Comparison of ENCODE assay signal across 8 mouse cellular contexts in genomic region chr19:44295251-44295650, GRCm38 (mm10). TPM values are rescaled to one million over a fixed set of nuclear protein-coding genes. Genes with fewer than 3 reads are reported as not detected.
A peak's percentile ranks its signal among the peaks of the same experiment; 100 is the strongest.
DNase-seq lines count a peak whose midpoint lies in the region; ATAC-seq and TF ChIP-seq lines count a peak whose summit lies in the region.

No protein-coding gene starts in this region.

- TF ChIP-seq CTCF in spleen, adult 2 months (IDR thresholded peaks at IDR 0.05; ENCODE audit: extremely low read depth, insufficient read depth, insufficient read length, insufficient replicate concordance), result no peak
- TF ChIP-seq CTCF in bone marrow macrophage, adult 2 months (IDR thresholded peaks at IDR 0.05; ENCODE audit: low read depth, low read length), result no peak
- TF ChIP-seq CTCF in kidney, postnatal 0 days (IDR thresholded peaks at IDR 0.05; ENCODE audit: low read depth), result no peak

- no peaks in the 10 kb centered on the region for H3K9me3 ChIP-seq in forebrain, embryonic 16.5 days (ENCODE audit: control insufficient read depth, low read length)
- no peaks in the 10 kb centered on the region for H3K9me3 ChIP-seq in kidney, postnatal 0 days (replicated peaks; ENCODE audit: low read length)
- no peaks in the 10 kb centered on the region for H3K9me3 ChIP-seq in midbrain, embryonic 12.5 days

- peak overlapping the region; percentile 94 for H3K9ac ChIP-seq in forebrain, embryonic 16.5 days (replicated peaks; ENCODE audit: low read depth, low read length)
- H3K9ac ChIP-seq in kidney, postnatal 0 days (ENCODE audit: low read depth, low read length), result peak overlapping the region; percentile 77
- peak overlapping the region; percentile 97 for H3K9ac ChIP-seq in midbrain, embryonic 12.5 days (replicated peaks)

- 7% methylated on average over 3 of the region's 3 CpGs for WGBS in spleen, adult 2 months
- WGBS in forebrain, embryonic 16.5 days, result 3% methylated on average over 3 of the region's 3 CpGs
- WGBS in kidney, postnatal 0 days, result 4% methylated on average over 3 of the region's 3 CpGs
- WGBS in midbrain, embryonic 12.5 days, result 5% methylated on average over 3 of the region's 3 CpGs

- peak overlapping the region; percentile 64; the same call in 1 of the 2 replicates for H3K4me3 ChIP-seq in spleen, adult 2 months (ENCODE audit: extremely low read depth, insufficient read depth, insufficient read length)
- peak overlapping the region; percentile 98 for H3K4me3 ChIP-seq in bone marrow macrophage, adult 2 months (ENCODE audit: insufficient read depth, low read length)
- H3K4me3 ChIP-seq in forebrain, embryonic 16.5 days (replicated peaks; ENCODE audit: low read length), result peak overlapping the region; percentile 91
- H3K4me3 ChIP-seq in kidney, postnatal 0 days (replicated peaks; ENCODE audit: low read depth, low read length), result peak overlapping the region; percentile 79
- peak overlapping the region; percentile 92 for H3K4me3 ChIP-seq in midbrain, embryonic 12.5 days

- H3K27ac ChIP-seq in spleen, adult 2 months (ENCODE audit: insufficient read depth, low read length), result peak overlapping the region; percentile 14; the same call in 1 of the 2 replicates
- peak overlapping the region; percentile 98 for H3K27ac ChIP-seq in bone marrow macrophage, adult 2 months (ENCODE audit: insufficient read depth, low read depth, low read length)
- H3K27ac ChIP-seq in forebrain, embryonic 16.5 days (ENCODE audit: low read length), result 0 out of 2 replicates have a peak overlapping the region, but pooled peaks have one; percentile 8
- peak overlapping the region; percentile 37; the same call in 1 of the 2 replicates for H3K27ac ChIP-seq in kidney, postnatal 0 days
- H3K27ac ChIP-seq in midbrain, embryonic 12.5 days (replicated peaks), result peak overlapping the region; percentile 99

- no peak for ATAC-seq in forebrain, embryonic 16.5 days
- ATAC-seq in kidney, postnatal 0 days (replicated peaks; ENCODE audit: low FRiP score, low read depth), result no peak
- ATAC-seq in midbrain, embryonic 12.5 days (ENCODE audit: low FRiP score, low read depth), result no peak
- ATAC-seq in megakaryocyte progenitor cell, adult 5-6 weeks (replicated peaks; ENCODE audit: poor library complexity), result no peak

- no peak for TF ChIP-seq POLR2A in spleen, adult 2 months (IDR thresholded peaks at IDR 0.05; ENCODE audit: low read depth, low read length)
- TF ChIP-seq POLR2A in bone marrow macrophage, adult 2 months (IDR thresholded peaks at IDR 0.05; ENCODE audit: borderline replicate concordance, low read depth, low read length), result no peak

- H3K4me1 ChIP-seq in spleen, adult 2 months (ENCODE audit: control insufficient read depth, insufficient read depth, insufficient read length), result peaks cover 15% of the 10 kb centered on the region; the same call in 1 of the 2 replicates
- H3K4me1 ChIP-seq in bone marrow macrophage, adult 2 months (ENCODE audit: control insufficient read depth, insufficient read depth, low read length), result peaks cover 31% of the 10 kb centered on the region
- peaks cover 52% of the 10 kb centered on the region for H3K4me1 ChIP-seq in forebrain, embryonic 16.5 days (replicated peaks; ENCODE audit: control insufficient read depth, insufficient read depth, low read length)
- H3K4me1 ChIP-seq in kidney, postnatal 0 days (replicated peaks; ENCODE audit: insufficient read depth, low read length), result peaks cover 49% of the 10 kb centered on the region
- H3K4me1 ChIP-seq in midbrain, embryonic 12.5 days, result peaks cover 66% of the 10 kb centered on the region

- peaks cover 16% of the 10 kb centered on the region for H3K36me3 ChIP-seq in spleen, adult 2 months (ENCODE audit: control insufficient read depth, insufficient read depth, low read length)
- H3K36me3 ChIP-seq in forebrain, embryonic 16.5 days (ENCODE audit: control insufficient read depth, insufficient read depth), result peaks cover 18% of the 10 kb centered on the region
- peaks cover 24% of the 10 kb centered on the region for H3K36me3 ChIP-seq in kidney, postnatal 0 days (ENCODE audit: insufficient read depth, low read length)
- H3K36me3 ChIP-seq in midbrain, embryonic 12.5 days, result peaks cover 53% of the 10 kb centered on the region

- H3K27me3 ChIP-seq in spleen, adult 2 months (ENCODE audit: control insufficient read depth, insufficient read depth, low read length), result no peaks in the 10 kb centered on the region
- no peaks in the 10 kb centered on the region for H3K27me3 ChIP-seq in forebrain, embryonic 16.5 days (replicated peaks; ENCODE audit: control insufficient read depth, insufficient read depth, low read length)
- no peaks in the 10 kb centered on the region for H3K27me3 ChIP-seq in kidney, postnatal 0 days (ENCODE audit: insufficient read depth, low read length)
- H3K27me3 ChIP-seq in midbrain, embryonic 12.5 days, result no peaks in the 10 kb centered on the region

- DNase-seq in spleen, adult 2 months (ENCODE audit: low read depth in 1 of 2, low spot score in 2 of 2), result peak in 1 of 2 experiments; percentile 5
- DNase-seq in spleen, adult 12 weeks (ENCODE audit: low spot score), result no peak
- DNase-seq in kidney, postnatal 0 days (ENCODE audit: low spot score), result no peak
- no peak for DNase-seq in spleen, postnatal 4 days (ENCODE audit: low spot score in 2 of 2)

- peak overlapping the region; percentile 97 for H3K4me2 ChIP-seq in forebrain, embryonic 16.5 days (ENCODE audit: low read length)
- H3K4me2 ChIP-seq in kidney, postnatal 0 days (ENCODE audit: low read length), result peak overlapping the region; percentile 87
- H3K4me2 ChIP-seq in midbrain, embryonic 12.5 days (replicated peaks), result peak overlapping the region; percentile 99

RNA-seq across cellular contexts. Expression of gene Scd2, which starts 1.8 kb away (rescaled TPM):
- polyA plus RNA-seq in spleen, adult 2 months (2012; rRNA removed), result 30.1 and 39.6 TPM in 2 replicates
- 6.7 and 7.7 TPM in 2 replicates for polyA plus RNA-seq in bone marrow macrophage, adult 2 months (2012; ENCODE audit: insufficient read depth, insufficient read length, missing spikeins)
- 290 and 318 TPM in 2 replicates for polyA plus RNA-seq in forebrain, embryonic 16.5 days (2015; fragmentation: Nextera tagmentation; extraction: Ambion mirVana)
- 78.4 and 81.1 TPM in 2 replicates for polyA plus RNA-seq in kidney, postnatal 0 days (2015; fragmentation: Nextera tagmentation; extraction: Ambion mirVana)
- 419 and 424 TPM in 2 replicates for polyA plus RNA-seq in midbrain, embryonic 12.5 days (2016; fragmentation: Nextera tagmentation; extraction: Ambion mirVana)
- 95.4 and 101 TPM in 2 replicates for total RNA-seq in megakaryocyte progenitor cell, adult 5-6 weeks (2015)
- total RNA-seq in megakaryocyte progenitor cell, adult 5-6 weeks (2017), result 88.5 and 107 TPM in 2 replicates

RNA-seq across cellular contexts. Expression of gene Scd4, which starts 37.6 kb away (rescaled TPM):
- 0.20 TPM in 2 replicates for polyA plus RNA-seq in spleen, adult 2 months (2012; rRNA removed)
- polyA plus RNA-seq in bone marrow macrophage, adult 2 months (2012; ENCODE audit: insufficient read depth, insufficient read length, missing spikeins), result not detected in 2 replicates
- 0.07 and 0.16 TPM in 2 replicates for polyA plus RNA-seq in forebrain, embryonic 16.5 days (2015; fragmentation: Nextera tagmentation; extraction: Ambion mirVana)
- 0.12 and 0.18 TPM in 2 replicates for polyA plus RNA-seq in kidney, postnatal 0 days (2015; fragmentation: Nextera tagmentation; extraction: Ambion mirVana)
- 0.10 and 0.11 TPM in 2 replicates for polyA plus RNA-seq in midbrain, embryonic 12.5 days (2016; fragmentation: Nextera tagmentation; extraction: Ambion mirVana)
- total RNA-seq in megakaryocyte progenitor cell, adult 5-6 weeks (2015), result 0.35 TPM in 1 of 2 replicates, not detected in the other
- not detected in 2 replicates for total RNA-seq in megakaryocyte progenitor cell, adult 5-6 weeks (2017)

Comparison
In these comparisons a context has a peak if more than half of its experiments do, and no peak if none do; other contexts are left out.
1. H3K27ac ChIP-seq: peak in every context shown above with its lines; median percentile 99 in midbrain, embryonic 12.5 days; 98 in bone marrow macrophage, adult 2 months; 37 in kidney, postnatal 0 days; 14 in spleen, adult 2 months; 8 in forebrain, embryonic 16.5 days.